Mouse (Mus musculus) liver, adult (tissue): ENCODE results near the gene Sirt3.

Experiments used
- GATA4 ChIP-seq: IDR thresholded peaks from 2 replicates; pipeline ENCODE4 v1.6.1; 2014; ENCODE audit warnings: mild to moderate bottlenecking, low read length; ENCODE audit not compliant: insufficient replicate concordance

The Sirt3 gene

GRCm38 (mm10) chr7:140881696-140882468, at the start of gene Sirt3, which contains the start of gene Psmd13:
Sirt3 (minus strand) TSS chr7:140882309.
Psmd13 (plus strand) TSS chr7:140881968.
- TF ChIP-seq GATA4, result no peak

GRCm38 (mm10) chr7:140927181-140927580, 45.1 kb upstream of the Sirt3 start:
- TF ChIP-seq GATA4, result no peak

GRCm38 (mm10) chr7:140923070-140923775, 41.1 kb upstream of the Sirt3 start:
- no peak for TF ChIP-seq GATA4

DNA sequence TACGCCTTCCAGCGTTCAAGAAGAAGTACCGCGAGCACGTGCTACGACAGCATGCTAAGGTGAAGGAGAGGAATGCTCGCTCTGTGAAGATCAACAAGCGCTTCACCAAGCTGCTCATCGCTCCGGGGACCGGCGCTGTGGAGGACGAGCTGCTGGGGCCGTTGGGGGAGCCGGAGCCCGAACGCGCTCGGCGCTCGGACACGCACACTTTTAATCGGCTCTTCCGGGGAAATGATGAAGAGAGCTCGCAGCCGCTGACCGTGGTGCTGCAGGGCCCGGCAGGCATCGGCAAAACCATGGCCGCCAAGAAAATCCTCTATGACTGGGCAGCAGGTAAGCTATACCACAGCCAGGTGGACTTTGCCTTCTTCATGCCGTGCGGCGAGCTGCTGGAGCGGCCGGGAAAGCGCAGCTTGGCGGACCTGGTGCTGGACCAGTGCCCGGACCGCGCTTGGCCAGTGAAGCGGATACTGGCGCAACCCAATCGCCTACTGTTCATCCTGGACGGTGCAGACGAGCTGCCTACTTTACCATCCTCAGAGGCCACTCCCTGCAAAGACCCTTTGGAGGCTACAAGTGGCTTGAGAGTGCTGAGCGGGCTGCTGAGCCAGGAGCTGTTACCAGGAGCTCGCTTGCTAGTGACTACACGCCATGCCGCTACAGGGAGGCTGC, 40.4 kb upstream of the Sirt3 start:
- TF ChIP-seq GATA4, result peak; percentile 12; the same call in 1 of the 2 replicates

DNA sequence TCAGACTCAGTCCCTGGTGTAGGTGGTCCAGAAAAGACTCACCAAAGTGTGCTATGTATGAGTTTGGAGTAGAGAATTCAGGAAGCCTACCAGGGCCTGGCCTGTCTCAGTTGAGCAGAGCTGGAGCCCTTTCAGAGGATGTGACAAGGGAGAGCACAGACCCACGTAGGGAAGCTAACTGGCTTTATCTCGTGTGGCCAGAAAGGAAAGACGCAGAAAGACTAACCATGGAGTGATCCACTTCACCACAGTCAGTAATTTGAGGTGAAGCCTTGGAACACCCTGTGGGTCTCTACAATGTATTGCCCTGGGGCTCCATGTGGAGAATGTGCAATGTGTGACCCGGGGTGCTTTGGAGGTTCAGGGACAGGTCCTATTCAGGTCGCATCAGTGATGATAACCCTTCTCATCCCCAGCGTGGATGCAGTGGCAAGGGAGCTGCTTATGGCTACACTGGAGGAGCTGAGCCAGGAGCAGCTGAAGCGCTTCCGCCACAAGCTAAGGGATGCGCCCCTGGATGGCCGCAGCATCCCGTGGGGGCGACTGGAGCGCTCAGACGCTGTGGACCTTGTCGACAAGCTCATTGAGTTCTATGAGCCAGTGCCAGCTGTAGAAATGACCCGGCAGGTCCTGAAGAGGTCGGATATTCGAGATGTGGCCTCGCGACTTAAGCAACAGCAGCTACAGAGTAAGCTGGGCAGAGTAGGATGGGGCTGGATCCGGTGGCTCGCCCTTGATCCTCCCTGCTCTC, 39.3 kb upstream of the Sirt3 start:
- TF ChIP-seq GATA4, result no peak

- no peak for TF ChIP-seq GATA4
Measured at GRCm38 (mm10) chr7:140920418-140921029, 38.4 kb upstream of the Sirt3 start, which contains the start of gene Nlrp6. Nlrp6 (plus strand) TSS chr7:140920902.

- no peak for TF ChIP-seq GATA4
Measured at GRCm38 (mm10) chr7:140919911-140920310, 37.8 kb upstream of the Sirt3 start.

DNA sequence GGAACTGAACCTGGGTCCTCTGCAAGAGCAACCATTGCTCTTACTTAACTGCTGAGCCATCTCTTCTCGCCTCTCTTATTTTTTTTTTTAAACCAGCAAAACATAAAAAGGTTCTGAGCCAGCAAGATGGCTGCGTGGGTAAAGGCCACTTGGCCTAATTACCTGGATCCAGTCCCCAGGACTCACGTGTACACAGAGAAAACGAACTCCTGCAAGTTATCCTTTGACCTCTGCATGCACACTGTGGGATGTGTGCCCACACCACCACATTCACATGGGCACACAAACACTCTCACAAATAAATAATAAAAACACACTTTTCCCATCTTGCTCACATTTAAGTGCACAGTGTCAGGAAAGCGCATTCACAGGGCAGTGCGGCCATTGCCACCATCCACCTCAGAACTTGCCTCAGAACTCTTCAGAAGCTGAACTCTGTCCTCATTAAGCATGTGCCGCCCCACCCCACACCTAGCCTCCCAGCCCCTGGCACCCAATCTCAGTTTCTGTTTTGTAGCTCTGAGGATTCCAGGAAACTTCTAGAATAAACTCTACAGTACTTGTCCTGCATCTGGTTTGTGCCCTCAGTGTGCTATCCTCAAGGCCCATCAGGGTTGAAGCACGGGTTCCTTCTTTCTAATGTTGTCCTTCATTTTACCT, 32.1 kb upstream of the Sirt3 start:
- TF ChIP-seq GATA4, result no peak

- TF ChIP-seq GATA4, result no peak; the same call in 1 of the 2 replicates
Measured at GRCm38 (mm10) chr7:140912846-140913482, 30.9 kb upstream of the Sirt3 start.

DNA sequence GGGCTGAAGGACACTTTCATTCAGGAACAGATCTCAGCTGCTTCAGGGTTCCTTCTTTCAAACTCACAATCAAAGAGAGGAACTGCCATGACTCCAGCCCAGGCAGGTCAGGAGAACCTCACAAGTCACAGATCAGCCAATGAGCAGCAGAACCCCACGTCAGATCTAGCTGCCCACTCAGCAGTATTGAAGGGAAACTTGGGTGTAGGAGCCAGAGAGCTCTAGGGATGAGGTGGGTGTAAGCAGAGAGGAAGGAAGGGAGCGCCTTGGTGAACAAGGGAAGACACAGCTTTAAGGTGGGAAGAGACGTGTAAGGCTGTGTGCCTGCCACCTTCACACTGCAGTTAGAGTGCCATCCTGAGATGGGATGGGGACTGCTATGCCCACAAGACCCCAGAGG, 30.2 kb upstream of the Sirt3 start:
- TF ChIP-seq GATA4, result no peak

DNA sequence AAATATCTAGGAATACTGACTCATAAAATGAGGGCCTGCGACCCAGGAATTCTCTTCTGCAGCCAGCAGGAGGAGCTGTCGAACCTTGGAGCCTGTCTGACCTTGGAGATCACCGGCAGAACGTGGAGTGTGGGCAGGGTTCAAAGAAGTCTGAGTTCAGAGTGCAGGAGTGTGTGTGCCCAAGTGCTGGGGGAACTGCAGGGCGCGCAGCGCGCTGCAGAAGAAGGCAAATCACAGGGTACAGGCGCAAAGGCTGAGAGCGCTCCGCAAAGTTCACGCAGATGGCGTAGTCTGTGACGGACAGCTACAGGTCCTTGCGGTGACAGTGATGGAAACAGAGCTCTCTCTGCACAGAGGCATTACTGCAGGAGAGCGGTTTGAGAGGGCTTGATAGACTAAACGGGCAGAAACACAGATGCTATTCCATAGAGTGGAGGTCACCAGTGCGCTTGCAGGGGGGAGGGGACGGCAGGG, 26.6 kb upstream of the Sirt3 start:
- TF ChIP-seq GATA4, result no peak

GRCm38 (mm10) chr7:140908181-140908580, 26.1 kb upstream of the Sirt3 start:
- no peak for TF ChIP-seq GATA4

GRCm38 (mm10) chr7:140907697-140908096, 25.6 kb upstream of the Sirt3 start:
- no peak for TF ChIP-seq GATA4
